19 mouse cellular contexts compared by ENCODE assay signal in genomic region chr8:88916064-88916463, GRCm38 (mm10).
A peak's percentile ranks its signal among the peaks of the same experiment; 100 is the strongest.
DNase-seq lines count a peak whose midpoint lies in the region; ATAC-seq lines count a peak whose summit lies in the region.
"Had no signal": no experiment of that assay in that cellular context is flagged by ENCODE, and none has a peak within 500 bp of the region (broad histone marks: within the 10 kb centered on the region; RNA-seq: fewer than 3 reads in every experiment).

No protein-coding gene starts in this region.

- no peaks in the 10 kb centered on the region for H3K9me3 ChIP-seq in heart, embryonic 11.5 days (replicated peaks; ENCODE audit: control insufficient read depth, low read length)
- no peaks in the 10 kb centered on the region for H3K9me3 ChIP-seq in heart, embryonic 16.5 days (replicated peaks; ENCODE audit: control insufficient read depth, low read length)
- H3K9me3 ChIP-seq in lung, embryonic 16.5 days (ENCODE audit: control insufficient read depth, low read length): no peaks in the 10 kb centered on the region
- H3K9me3 ChIP-seq: embryonic facial prominence, embryonic 10.5 days; forebrain, embryonic 13.5 days; hindbrain, embryonic 10.5 days; intestine, embryonic 15.5 days had no signal

- intact Hi-C loops in heart, postnatal 25 days (cut with DNase I): no loop called here

- no peak overlapping the region for H3K4me2 ChIP-seq in heart, embryonic 11.5 days
- H3K4me2 ChIP-seq in heart, embryonic 16.5 days (ENCODE audit: low read depth, low read length): no peak overlapping the region
- H3K4me2 ChIP-seq in lung, embryonic 16.5 days (ENCODE audit: low read depth, low read length): no peak overlapping the region
- H3K4me2 ChIP-seq: forebrain, embryonic 13.5 days; heart, embryonic 13.5 days; hindbrain, embryonic 14.5 days; intestine, embryonic 15.5 days had no signal

- H3K4me1 ChIP-seq in heart, embryonic 11.5 days (ENCODE audit: control insufficient read depth, insufficient read depth, low read length): peaks cover 3% of the 10 kb centered on the region; the same call in 1 of the 2 replicates
- H3K4me1 ChIP-seq in heart, embryonic 16.5 days (ENCODE audit: control insufficient read depth, insufficient read depth, low read length): peaks cover 6% of the 10 kb centered on the region; the same call in 1 of the 2 replicates
- H3K4me1 ChIP-seq in lung, embryonic 16.5 days (replicated peaks; ENCODE audit: control insufficient read depth, insufficient read depth, low read length): no peaks in the 10 kb centered on the region
- H3K4me1 ChIP-seq: intestine, embryonic 15.5 days had no signal

- ATAC-seq in heart, embryonic 11.5 days (replicated peaks; ENCODE audit: insufficient number of reproducible peaks, low FRiP score, low TSS enrichment): no peak
- ATAC-seq in heart, embryonic 16.5 days (replicated peaks; ENCODE audit: extremely low read depth, insufficient read depth, low FRiP score): peak; percentile 68
- ATAC-seq in lung, embryonic 16.5 days (ENCODE audit: low read depth): peak; percentile 26; the same call in 1 of the 2 replicates
- ATAC-seq: forebrain, embryonic 13.5 days; forebrain, postnatal 0 days; intestine, embryonic 15.5 days had no signal

- no peak overlapping the region for H3K9ac ChIP-seq in heart, embryonic 11.5 days (ENCODE audit: low read depth, low read length)
- no peak overlapping the region for H3K9ac ChIP-seq in heart, embryonic 16.5 days (ENCODE audit: low read length)
- no peak overlapping the region for H3K9ac ChIP-seq in lung, embryonic 16.5 days (ENCODE audit: low read length)
- H3K9ac ChIP-seq: forebrain, embryonic 13.5 days; forebrain, postnatal 0 days; heart, embryonic 13.5 days; hindbrain, embryonic 14.5 days; intestine, embryonic 15.5 days had no signal

- H3K36me3 ChIP-seq in heart, embryonic 11.5 days (ENCODE audit: control insufficient read depth, insufficient read depth, low read length): no peaks in the 10 kb centered on the region
- no peaks in the 10 kb centered on the region for H3K36me3 ChIP-seq in heart, embryonic 16.5 days (ENCODE audit: control insufficient read depth, insufficient read depth)
- no peaks in the 10 kb centered on the region for H3K36me3 ChIP-seq in lung, embryonic 16.5 days (ENCODE audit: control insufficient read depth, insufficient read depth, low read length)
- H3K36me3 ChIP-seq: embryonic facial prominence, embryonic 10.5 days; heart, embryonic 13.5 days; hindbrain, embryonic 10.5 days; intestine, embryonic 15.5 days had no signal

- no peak overlapping the region for H3K27ac ChIP-seq in heart, embryonic 11.5 days (ENCODE audit: low read depth, low read length)
- no peak overlapping the region for H3K27ac ChIP-seq in heart, embryonic 16.5 days (ENCODE audit: low read length)
- no peak overlapping the region for H3K27ac ChIP-seq in lung, embryonic 16.5 days (ENCODE audit: low read length)
- H3K27ac ChIP-seq: embryonic facial prominence, embryonic 10.5 days; forebrain, embryonic 13.5 days; heart, embryonic 13.5 days; hindbrain, embryonic 10.5 days; hindbrain, embryonic 14.5 days; intestine, embryonic 15.5 days had no signal

- peaks cover 51% of the 10 kb centered on the region for H3K27me3 ChIP-seq in heart, embryonic 11.5 days (ENCODE audit: control insufficient read depth, insufficient read depth, low read length)
- peaks cover 73% of the 10 kb centered on the region for H3K27me3 ChIP-seq in heart, embryonic 16.5 days (ENCODE audit: control insufficient read depth, insufficient read depth, low read length)
- no peaks in the 10 kb centered on the region for H3K27me3 ChIP-seq in lung, embryonic 16.5 days (ENCODE audit: control insufficient read depth, insufficient read depth, low read depth, low read length)
- H3K27me3 ChIP-seq: forebrain, embryonic 13.5 days; intestine, embryonic 15.5 days had no signal

- no peak overlapping the region for H3K4me3 ChIP-seq in heart, embryonic 11.5 days (ENCODE audit: low read depth, low read length)
- no peak overlapping the region for H3K4me3 ChIP-seq in heart, embryonic 16.5 days (ENCODE audit: low read length)
- no peak overlapping the region for H3K4me3 ChIP-seq in lung, embryonic 16.5 days (ENCODE audit: low read length)
- H3K4me3 ChIP-seq: embryonic facial prominence, embryonic 10.5 days; forebrain, embryonic 13.5 days; heart, embryonic 13.5 days; hindbrain, embryonic 10.5 days; intestine, embryonic 15.5 days had no signal

- peak; percentile 13 to 32 for DNase-seq in heart, adult 18-20 months
- no peak for DNase-seq in heart, postnatal 25 days (ENCODE audit: low spot score)
- no peak for DNase-seq in lung, adult 18-20 months
- no peak for DNase-seq in adrenal gland, postnatal 4 days (ENCODE audit: low spot score in 2 of 2)
- DNase-seq: adrenal gland, adult 2 months; adrenal gland, postnatal 25 days; cerebellum, adult 2 months; cerebellum, postnatal 10 days; forebrain, postnatal 0 days; kidney, adult 18-20 months had no signal

- WGBS in heart, embryonic 11.5 days (ENCODE audit: insufficient replicate concordance): 33% methylated on average over 4 of the region's 4 CpGs
- 26% methylated on average over 4 of the region's 4 CpGs for WGBS in heart, embryonic 16.5 days
- 25% methylated on average over 4 of the region's 4 CpGs for WGBS in lung, embryonic 16.5 days

Comparison
In these comparisons a context has a peak if more than half of its experiments do, and no peak if none do; other contexts are left out.
1. DNase-seq: peak in heart, adult 18-20 months (2 of 2); none in heart, postnatal 25 days (single experiment), lung, adult 18-20 months (0 of 2) and adrenal gland, postnatal 4 days (0 of 2).